ENCODE assay signal across 20 mouse cellular contexts in genomic region chr9:107927749-107928148, GRCm38 (mm10). TPM values are rescaled to one million over a fixed set of nuclear protein-coding genes. Genes with fewer than 3 reads are reported as not detected.
DNase-seq lines count a peak whose midpoint lies in the region; ATAC-seq lines count a peak whose summit lies in the region.
"Had no signal": no experiment of that assay in that cellular context is flagged by ENCODE, and none has a peak within 500 bp of the region (broad histone marks: within the 10 kb centered on the region; RNA-seq: fewer than 3 reads in every experiment).

No protein-coding gene starts in this region.

- H3K27me3 ChIP-seq in forebrain, embryonic 14.5 days (replicated peaks; ENCODE audit: control insufficient read depth, insufficient read depth, low read length) = no peaks in the 10 kb centered on the region
- no peaks in the 10 kb centered on the region for H3K27me3 ChIP-seq in forebrain, embryonic 11.5 days (ENCODE audit: control insufficient read depth, insufficient read depth, low read length)
- no peaks in the 10 kb centered on the region for H3K27me3 ChIP-seq in kidney, embryonic 15.5 days
- no peaks in the 10 kb centered on the region for H3K27me3 ChIP-seq in lung, embryonic 15.5 days
- H3K27me3 ChIP-seq in forebrain, embryonic 16.5 days (replicated peaks; ENCODE audit: control insufficient read depth, insufficient read depth, low read length) = no peaks in the 10 kb centered on the region
- H3K27me3 ChIP-seq: embryonic facial prominence, embryonic 15.5 days; midbrain, embryonic 13.5 days had no signal

- no peaks in the 10 kb centered on the region for H3K36me3 ChIP-seq in forebrain, embryonic 14.5 days (ENCODE audit: control insufficient read depth, insufficient read depth, low read length)
- H3K36me3 ChIP-seq in forebrain, embryonic 11.5 days (ENCODE audit: control insufficient read depth, insufficient read depth, low read length) = no peaks in the 10 kb centered on the region
- H3K36me3 ChIP-seq in kidney, embryonic 15.5 days = no peaks in the 10 kb centered on the region
- H3K36me3 ChIP-seq in lung, embryonic 15.5 days = no peaks in the 10 kb centered on the region
- no peaks in the 10 kb centered on the region for H3K36me3 ChIP-seq in forebrain, embryonic 16.5 days (ENCODE audit: control insufficient read depth, insufficient read depth)
- H3K36me3 ChIP-seq: embryonic facial prominence, embryonic 15.5 days; liver, embryonic 12.5 days; midbrain, embryonic 13.5 days had no signal

- ATAC-seq in forebrain, embryonic 14.5 days = no peak; the same call in 1 of the 2 replicates
- ATAC-seq in forebrain, embryonic 11.5 days (replicated peaks; ENCODE audit: low FRiP score) = no peak
- ATAC-seq in kidney, embryonic 15.5 days (replicated peaks; ENCODE audit: low FRiP score) = no peak
- peak; percentile 83 for ATAC-seq in lung, embryonic 15.5 days (ENCODE audit: borderline replicate concordance, extremely low read depth, low FRiP score, low TSS enrichment)
- peak; percentile 64 for ATAC-seq in forebrain, embryonic 16.5 days
- ATAC-seq: liver, embryonic 12.5 days; midbrain, embryonic 13.5 days had no signal

- DNase-seq in forebrain, embryonic 14.5 days (ENCODE audit: low spot score) = peak; percentile 44
- DNase-seq in forebrain, embryonic 11.5 days (ENCODE audit: low spot score) = no peak
- DNase-seq in kidney, postnatal 10 days = peak; percentile 38
- no peak for DNase-seq in lung, postnatal 25 days (ENCODE audit: low spot score)
- DNase-seq in liver = no peak
- DNase-seq: adrenal gland, postnatal 14 days; cerebellum, adult 8-10 months; gastrocnemius, postnatal 25 days; heart, postnatal 4 days; kidney, postnatal 14 days; thymus, postnatal 14 days had no signal

- H3K4me1 ChIP-seq in forebrain, embryonic 14.5 days (ENCODE audit: control insufficient read depth, insufficient read depth, low read length) = peaks cover 5% of the 10 kb centered on the region; the same call in 1 of the 2 replicates
- H3K4me1 ChIP-seq in forebrain, embryonic 11.5 days (replicated peaks; ENCODE audit: control insufficient read depth, insufficient read depth, low read length) = 0 out of 2 replicates have a peak, but pooled peaks cover 2% of the 10 kb centered on the region
- H3K4me1 ChIP-seq in kidney, embryonic 15.5 days = 0 out of 2 replicates have a peak, but pooled peaks cover 4% of the 10 kb centered on the region
- H3K4me1 ChIP-seq in lung, embryonic 15.5 days = peaks cover 32% of the 10 kb centered on the region
- H3K4me1 ChIP-seq in forebrain, embryonic 16.5 days (replicated peaks; ENCODE audit: control insufficient read depth, insufficient read depth, low read length) = peaks cover 19% of the 10 kb centered on the region

- WGBS in forebrain, embryonic 14.5 days = 79% methylated on average over 5 of the region's 5 CpGs
- WGBS in forebrain, embryonic 11.5 days = 89% methylated on average over 5 of the region's 5 CpGs
- 68% methylated on average over 5 of the region's 5 CpGs for WGBS in kidney, embryonic 15.5 days
- 39% methylated on average over 5 of the region's 5 CpGs for WGBS in lung, embryonic 15.5 days
- WGBS in forebrain, embryonic 16.5 days = 77% methylated on average over 5 of the region's 5 CpGs

- no peaks in the 10 kb centered on the region for H3K9me3 ChIP-seq in forebrain, embryonic 14.5 days (replicated peaks; ENCODE audit: control insufficient read depth, low read length)
- no peaks in the 10 kb centered on the region for H3K9me3 ChIP-seq in forebrain, embryonic 11.5 days (ENCODE audit: control insufficient read depth, low read length)
- H3K9me3 ChIP-seq in kidney, embryonic 15.5 days (replicated peaks) = no peaks in the 10 kb centered on the region
- no peaks in the 10 kb centered on the region for H3K9me3 ChIP-seq in lung, embryonic 15.5 days
- H3K9me3 ChIP-seq in forebrain, embryonic 16.5 days (ENCODE audit: control insufficient read depth, low read length) = no peaks in the 10 kb centered on the region
- H3K9me3 ChIP-seq: embryonic facial prominence, embryonic 15.5 days; liver, embryonic 12.5 days; midbrain, embryonic 13.5 days had no signal

- H3K4me2 ChIP-seq in forebrain, embryonic 14.5 days (ENCODE audit: low read length) = no peak overlapping the region
- H3K4me2 ChIP-seq in forebrain, embryonic 11.5 days (ENCODE audit: low read depth, low read length, severe bottlenecking) = no peak overlapping the region
- no peak overlapping the region for H3K4me2 ChIP-seq in kidney, embryonic 15.5 days
- no peak overlapping the region for H3K4me2 ChIP-seq in lung, embryonic 15.5 days
- H3K4me2 ChIP-seq in forebrain, embryonic 16.5 days (ENCODE audit: low read length) = no peak overlapping the region
- H3K4me2 ChIP-seq: embryonic facial prominence, embryonic 15.5 days; liver, embryonic 12.5 days; midbrain, embryonic 13.5 days had no signal

- H3K9ac ChIP-seq in forebrain, embryonic 14.5 days (ENCODE audit: low read length) = no peak overlapping the region
- no peak overlapping the region for H3K9ac ChIP-seq in forebrain, embryonic 11.5 days (ENCODE audit: low read length)
- no peak overlapping the region for H3K9ac ChIP-seq in kidney, embryonic 15.5 days
- no peak overlapping the region for H3K9ac ChIP-seq in lung, embryonic 15.5 days
- H3K9ac ChIP-seq in forebrain, embryonic 16.5 days (replicated peaks; ENCODE audit: low read depth, low read length) = no peak overlapping the region
- H3K9ac ChIP-seq: embryonic facial prominence, embryonic 15.5 days; liver, embryonic 12.5 days; midbrain, embryonic 13.5 days had no signal

- no peak overlapping the region for H3K4me3 ChIP-seq in forebrain, embryonic 14.5 days (ENCODE audit: low read depth, low read length)
- H3K4me3 ChIP-seq in forebrain, embryonic 11.5 days (ENCODE audit: low read depth, low read length) = no peak overlapping the region
- H3K4me3 ChIP-seq in kidney, embryonic 15.5 days (replicated peaks) = no peak overlapping the region
- no peak overlapping the region for H3K4me3 ChIP-seq in lung, embryonic 15.5 days
- H3K4me3 ChIP-seq in forebrain, embryonic 16.5 days (replicated peaks; ENCODE audit: low read length) = no peak overlapping the region
- H3K4me3 ChIP-seq: embryonic facial prominence, embryonic 15.5 days; liver, embryonic 12.5 days; midbrain, embryonic 13.5 days had no signal

- no peak overlapping the region for H3K27ac ChIP-seq in forebrain, embryonic 14.5 days (ENCODE audit: low read depth, low read length)
- H3K27ac ChIP-seq in forebrain, embryonic 11.5 days (ENCODE audit: low read depth, low read length) = no peak overlapping the region
- H3K27ac ChIP-seq in kidney, embryonic 15.5 days = no peak overlapping the region
- peak overlapping the region; percentile 83 for H3K27ac ChIP-seq in lung, embryonic 15.5 days
- peak overlapping the region; percentile 17; the same call in 1 of the 2 replicates for H3K27ac ChIP-seq in forebrain, embryonic 16.5 days (ENCODE audit: low read length)
- H3K27ac ChIP-seq: embryonic facial prominence, embryonic 15.5 days; liver, embryonic 12.5 days; macrophage; midbrain, embryonic 13.5 days had no signal

RNA-seq across cellular contexts. Expression of gene Actl11, which starts 0.5 kb away (rescaled TPM):
- polyA plus RNA-seq in forebrain, embryonic 14.5 days (2014; fragmentation: Nextera tagmentation; extraction: Ambion mirVana) = not detected in 2 replicates
- polyA plus RNA-seq in forebrain, embryonic 11.5 days (2014; fragmentation: Nextera tagmentation; extraction: Ambion mirVana) = not detected in 2 replicates
- not detected in 2 replicates for polyA plus RNA-seq in kidney, embryonic 15.5 days (2015; fragmentation: Nextera tagmentation; extraction: Ambion mirVana)
- not detected in 2 replicates for polyA plus RNA-seq in lung, embryonic 15.5 days (2015; fragmentation: Nextera tagmentation; extraction: Ambion mirVana)
- not detected in 2 replicates for polyA plus RNA-seq in forebrain, embryonic 16.5 days (2015; fragmentation: Nextera tagmentation; extraction: Ambion mirVana)
- polyA plus RNA-seq: embryonic facial prominence, embryonic 15.5 days; frontal cortex, adult 2 months; intestine, embryonic 14.5 days; liver, embryonic 12.5 days; macrophage; midbrain, embryonic 13.5 days had no signal

RNA-seq across cellular contexts. Expression of gene Camkv, which starts 7.7 kb away (rescaled TPM):
- polyA plus RNA-seq in forebrain, embryonic 14.5 days (2014; fragmentation: Nextera tagmentation; extraction: Ambion mirVana) = 25.1 and 40.8 TPM in 2 replicates
- 7.4 and 8.0 TPM in 2 replicates for polyA plus RNA-seq in forebrain, embryonic 11.5 days (2014; fragmentation: Nextera tagmentation; extraction: Ambion mirVana)
- 1.6 and 2.2 TPM in 2 replicates for polyA plus RNA-seq in kidney, embryonic 15.5 days (2015; fragmentation: Nextera tagmentation; extraction: Ambion mirVana)
- 2.8 and 3.1 TPM in 2 replicates for polyA plus RNA-seq in lung, embryonic 15.5 days (2015; fragmentation: Nextera tagmentation; extraction: Ambion mirVana)
- polyA plus RNA-seq in forebrain, embryonic 16.5 days (2015; fragmentation: Nextera tagmentation; extraction: Ambion mirVana) = 117 and 140 TPM in 2 replicates
- polyA plus RNA-seq: macrophage had no signal

RNA-seq across cellular contexts. Expression of gene Mst1r, which starts 21.1 kb away (rescaled TPM):
- polyA plus RNA-seq in forebrain, embryonic 14.5 days (2014; fragmentation: Nextera tagmentation; extraction: Ambion mirVana) = 0.23 and 1.2 TPM in 2 replicates
- polyA plus RNA-seq in forebrain, embryonic 11.5 days (2014; fragmentation: Nextera tagmentation; extraction: Ambion mirVana) = 0.36 and 0.43 TPM in 2 replicates
- 2.6 TPM in 2 replicates for polyA plus RNA-seq in kidney, embryonic 15.5 days (2015; fragmentation: Nextera tagmentation; extraction: Ambion mirVana)
- polyA plus RNA-seq in lung, embryonic 15.5 days (2015; fragmentation: Nextera tagmentation; extraction: Ambion mirVana) = 4.4 TPM in 2 replicates
- polyA plus RNA-seq in forebrain, embryonic 16.5 days (2015; fragmentation: Nextera tagmentation; extraction: Ambion mirVana) = 0.91 and 1.3 TPM in 2 replicates
- polyA plus RNA-seq: macrophage had no signal

RNA-seq across cellular contexts. Expression of gene Traip, which starts 22.2 kb away (rescaled TPM):
- polyA plus RNA-seq in forebrain, embryonic 14.5 days (2014; fragmentation: Nextera tagmentation; extraction: Ambion mirVana) = 17.1 and 20.5 TPM in 2 replicates
- polyA plus RNA-seq in forebrain, embryonic 11.5 days (2014; fragmentation: Nextera tagmentation; extraction: Ambion mirVana) = 38.2 and 39.7 TPM in 2 replicates
- 21.8 and 25.0 TPM in 2 replicates for polyA plus RNA-seq in kidney, embryonic 15.5 days (2015; fragmentation: Nextera tagmentation; extraction: Ambion mirVana)
- 26.8 and 31.5 TPM in 2 replicates for polyA plus RNA-seq in lung, embryonic 15.5 days (2015; fragmentation: Nextera tagmentation; extraction: Ambion mirVana)
- 14.2 and 17.1 TPM in 2 replicates for polyA plus RNA-seq in forebrain, embryonic 16.5 days (2015; fragmentation: Nextera tagmentation; extraction: Ambion mirVana)

RNA-seq across cellular contexts. Expression of gene Mon1a, which starts 39.8 kb away (rescaled TPM):
- 23.5 and 27.2 TPM in 2 replicates for polyA plus RNA-seq in forebrain, embryonic 14.5 days (2014; fragmentation: Nextera tagmentation; extraction: Ambion mirVana)
- 14.7 and 14.9 TPM in 2 replicates for polyA plus RNA-seq in forebrain, embryonic 11.5 days (2014; fragmentation: Nextera tagmentation; extraction: Ambion mirVana)
- 11.5 TPM in 2 replicates for polyA plus RNA-seq in kidney, embryonic 15.5 days (2015; fragmentation: Nextera tagmentation; extraction: Ambion mirVana)
- 11.0 and 12.6 TPM in 2 replicates for polyA plus RNA-seq in lung, embryonic 15.5 days (2015; fragmentation: Nextera tagmentation; extraction: Ambion mirVana)
- 24.8 and 25.2 TPM in 2 replicates for polyA plus RNA-seq in forebrain, embryonic 16.5 days (2015; fragmentation: Nextera tagmentation; extraction: Ambion mirVana)

Comparison
In these comparisons a context has a peak if more than half of its experiments do, and no peak if none do; other contexts are left out.
1. ATAC-seq: peak in lung, embryonic 15.5 days (single experiment) and forebrain, embryonic 16.5 days (single experiment); none in forebrain, embryonic 14.5 days (single experiment), forebrain, embryonic 11.5 days (single experiment) and kidney, embryonic 15.5 days (single experiment).
2. DNase-seq: peak in forebrain, embryonic 14.5 days (single experiment) and kidney, postnatal 10 days (single experiment); none in forebrain, embryonic 11.5 days (single experiment), lung, postnatal 25 days (single experiment) and liver (single experiment).
3. H3K27ac ChIP-seq: peak in lung, embryonic 15.5 days (single experiment) and forebrain, embryonic 16.5 days (single experiment); none in forebrain, embryonic 14.5 days (single experiment), forebrain, embryonic 11.5 days (single experiment) and kidney, embryonic 15.5 days (single experiment).